Mouse (Mus musculus) left cerebral cortex, adult 8-10 months (tissue): Measurements from ENCODE around the gene Eif3d. TPM values are rescaled to one million over a fixed set of nuclear protein-coding genes. Genes with fewer than 3 reads are reported as not detected.

Source experiments
- DNase-seq, 2 experiments: peaks; one replicate each; pipeline ENCODE4 v3.0.0; 2022; ENCODE audit warnings: low spot score in 2 of 2
- total RNA-seq, 4 experiments: library from RNA; stranded (reverse); gene quantifications; 2 replicates each; pipeline ENCODE4 v1.2.4; 2022

Gene Eif3d
- total RNA-seq, 4 experiments from 2014 or later, result 87.5 to 106 (median 98.6) TPM

DNA sequence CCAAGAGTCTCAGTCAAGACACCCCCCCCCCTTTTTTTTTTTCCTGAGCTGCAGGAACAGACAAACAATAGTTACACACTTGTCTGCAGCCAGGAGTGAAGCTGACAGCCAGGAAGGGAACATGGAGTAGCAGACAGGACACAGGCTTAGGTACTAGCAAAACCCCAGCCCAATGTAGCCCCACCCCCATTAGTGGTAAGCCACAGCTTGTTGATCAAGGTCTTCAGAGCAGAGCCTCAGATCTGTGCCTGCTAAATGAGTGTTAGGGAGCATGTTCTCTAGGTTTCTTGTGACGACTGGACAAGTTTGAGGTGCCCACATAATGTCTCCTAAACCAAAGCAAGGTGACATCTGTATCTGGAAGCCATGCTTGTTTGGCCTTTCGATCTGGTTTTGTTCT is 16.3 kb downstream of the Eif3d start:
- no peak for DNase-seq

DNA sequence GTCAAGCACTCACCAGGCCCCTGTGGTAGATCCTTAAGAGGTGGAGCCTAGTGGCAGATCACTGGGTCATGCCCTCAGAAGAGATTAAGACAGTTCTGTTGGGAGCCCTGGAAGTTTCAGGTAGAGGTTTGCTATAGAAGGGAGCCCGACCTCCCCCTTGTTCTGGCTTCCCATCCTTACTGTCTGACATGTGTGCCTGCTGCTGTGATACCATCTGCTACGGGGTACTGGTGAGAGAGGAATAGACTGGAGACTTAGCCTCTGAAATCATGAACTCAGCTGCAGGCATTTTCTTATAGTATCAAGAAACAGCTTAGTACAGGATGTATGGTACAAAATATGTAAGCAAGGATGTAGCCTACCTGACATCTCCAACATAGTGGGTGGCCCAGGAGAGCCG is 17.7 kb downstream of the Eif3d start:
- DNase-seq, result no peak

DNA sequence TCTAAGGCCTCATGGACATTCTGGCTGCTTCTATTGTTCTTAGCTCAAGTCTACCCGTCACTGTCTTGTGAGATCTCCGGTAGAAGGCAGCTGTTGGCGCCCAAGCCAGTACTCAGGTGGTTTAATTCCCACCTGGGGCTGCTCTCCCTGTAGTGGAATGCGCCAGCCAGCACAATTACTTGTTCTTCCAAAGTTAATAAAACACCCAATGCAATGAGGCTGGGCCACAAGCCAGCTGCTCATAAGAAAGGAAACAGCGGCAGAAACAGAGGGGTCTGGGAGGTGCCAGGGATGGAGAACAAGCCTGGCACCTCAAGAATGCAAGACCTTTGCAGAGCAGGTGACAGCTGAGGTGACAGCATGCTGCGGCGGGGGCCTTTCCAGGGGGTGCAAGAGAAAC is 21.6 kb downstream of the Eif3d start:
- no peak for DNase-seq

DNA sequence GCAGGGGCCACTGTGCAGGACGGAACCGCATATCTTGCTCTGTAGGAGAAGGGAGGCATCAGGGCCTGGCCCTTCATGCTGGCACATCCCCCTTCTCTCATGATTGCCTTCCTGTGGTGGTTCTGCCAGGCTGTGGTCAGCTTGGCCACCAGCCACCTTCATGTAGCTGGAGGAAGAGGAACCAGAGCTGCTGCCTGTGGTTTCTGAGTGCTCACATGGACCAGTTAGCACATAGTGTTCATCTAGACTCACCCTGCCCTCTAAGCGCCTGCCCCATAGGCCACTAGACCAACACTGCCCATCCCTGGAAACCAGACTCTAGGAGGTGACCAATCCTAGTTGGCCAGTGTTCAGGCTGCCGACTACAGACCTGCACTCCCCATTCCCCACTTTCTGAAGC is 24.9 kb downstream of the Eif3d start:
- DNase-seq, result no peak

DNA sequence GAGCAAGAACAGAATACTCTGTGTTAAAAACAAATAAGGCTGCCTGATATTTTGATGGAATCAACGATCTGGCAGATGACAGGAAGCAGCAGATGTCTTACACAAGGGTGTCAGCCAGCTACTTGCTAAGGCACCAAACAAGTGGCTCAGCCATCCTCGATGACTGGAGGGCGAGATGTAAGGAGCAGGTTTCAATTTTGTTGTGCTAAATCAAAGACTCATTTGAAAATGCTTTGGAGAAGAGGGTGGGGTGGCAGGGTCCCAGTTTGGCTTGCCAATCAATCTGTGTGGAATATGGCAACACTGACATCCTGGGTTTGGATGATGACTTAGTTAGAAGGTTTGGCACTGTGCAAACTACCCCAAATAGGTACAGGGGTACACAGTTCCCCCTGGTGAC is 29.1 kb downstream of the Eif3d start:
- DNase-seq, result no peak

DNA sequence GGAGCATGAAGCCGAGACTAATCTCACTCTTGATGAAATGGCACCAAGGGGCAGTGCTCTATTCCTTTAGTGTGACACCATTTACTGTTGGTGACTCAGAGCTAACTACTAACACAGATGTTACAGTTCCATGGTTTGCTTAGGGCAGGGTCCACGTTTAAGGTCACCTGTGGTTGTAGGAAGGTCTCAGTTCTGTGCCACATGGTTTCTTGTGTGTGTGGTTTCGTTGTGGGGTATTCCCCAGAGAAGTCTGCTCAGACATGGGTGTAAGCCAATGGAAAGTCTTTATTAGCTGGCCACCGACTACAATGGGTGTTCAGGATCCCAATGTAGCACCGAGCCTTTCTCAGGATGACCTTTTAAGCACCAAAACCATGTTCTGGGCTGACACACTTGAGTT is 32.1 kb downstream of the Eif3d start:
- no peak for DNase-seq

DNA sequence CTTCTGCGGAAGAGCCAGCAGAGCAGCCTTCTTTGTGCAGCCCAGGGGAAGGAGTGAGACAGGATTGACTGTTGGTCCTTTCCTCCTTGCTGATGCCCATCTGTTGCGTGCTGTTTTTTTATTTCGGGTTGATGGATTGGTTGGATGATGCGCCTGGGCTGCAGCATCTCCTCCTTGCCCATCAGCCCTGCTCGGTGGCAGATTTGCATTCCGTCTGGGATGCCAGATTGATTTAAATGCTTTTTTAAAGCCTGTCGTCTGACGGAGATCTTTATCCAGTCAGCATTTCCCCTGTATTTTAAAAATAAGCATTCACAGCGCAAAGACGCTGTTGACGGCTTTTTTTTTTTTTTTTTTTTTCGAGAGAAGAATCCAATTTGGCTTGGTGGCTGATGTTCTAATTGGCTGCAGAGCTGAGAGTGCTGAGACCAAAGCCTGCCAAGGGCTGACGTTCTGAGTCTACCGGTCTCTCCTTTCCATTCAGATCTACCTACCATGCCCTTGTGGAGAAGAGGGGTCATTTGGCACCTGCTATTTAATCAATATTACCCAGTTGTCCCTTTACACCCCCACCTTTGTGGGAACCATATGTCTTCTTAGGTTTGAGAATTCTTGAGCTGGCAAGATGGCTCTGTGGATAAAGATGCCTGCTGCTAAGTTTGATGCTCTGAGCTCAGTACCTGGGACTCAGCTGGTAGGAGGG is 34.8 kb downstream of the Eif3d start:
- DNase-seq, result no peak

DNA sequence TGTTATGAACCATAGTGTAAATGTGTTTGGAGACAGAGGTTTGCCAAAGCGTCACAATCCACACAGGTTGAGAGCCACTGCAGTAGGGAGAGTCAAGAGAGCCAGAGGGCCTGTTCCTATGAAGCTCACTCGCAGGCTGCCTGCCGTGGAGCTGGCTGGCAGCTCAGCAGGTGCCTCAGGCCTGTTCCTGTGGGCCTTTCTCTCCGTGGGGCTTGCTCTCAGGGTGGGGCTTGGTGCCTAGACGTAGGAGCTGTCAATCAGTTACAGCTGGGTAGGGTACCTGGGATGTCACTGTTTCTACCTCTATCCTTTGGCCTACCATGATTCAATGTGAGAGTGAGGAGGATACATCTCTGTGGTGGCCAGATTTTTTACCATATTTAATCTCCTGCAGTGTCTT is 35.6 kb downstream of the Eif3d start:
- no peak for DNase-seq

DNA sequence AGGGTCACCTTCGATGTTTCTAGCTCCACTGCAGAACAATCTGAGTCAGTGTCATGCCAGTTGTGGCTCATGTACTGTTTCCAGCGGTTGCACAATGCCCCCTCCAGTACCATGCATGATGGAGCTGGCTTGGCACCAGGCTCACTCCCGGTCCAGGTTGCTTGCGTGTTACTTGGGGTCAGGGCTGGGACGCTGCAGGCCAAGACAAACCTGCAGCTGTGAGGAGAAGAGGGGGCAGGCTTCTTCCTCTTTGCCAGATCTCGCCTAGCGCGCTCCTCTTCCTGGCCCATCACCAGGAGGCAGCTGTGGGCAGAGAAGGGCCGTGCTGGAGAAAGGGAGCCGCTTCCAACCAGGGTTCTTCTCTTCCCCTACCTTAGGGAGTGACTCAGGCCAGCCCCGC is 36.3 kb downstream of the Eif3d start:
- no peak for DNase-seq

DNA sequence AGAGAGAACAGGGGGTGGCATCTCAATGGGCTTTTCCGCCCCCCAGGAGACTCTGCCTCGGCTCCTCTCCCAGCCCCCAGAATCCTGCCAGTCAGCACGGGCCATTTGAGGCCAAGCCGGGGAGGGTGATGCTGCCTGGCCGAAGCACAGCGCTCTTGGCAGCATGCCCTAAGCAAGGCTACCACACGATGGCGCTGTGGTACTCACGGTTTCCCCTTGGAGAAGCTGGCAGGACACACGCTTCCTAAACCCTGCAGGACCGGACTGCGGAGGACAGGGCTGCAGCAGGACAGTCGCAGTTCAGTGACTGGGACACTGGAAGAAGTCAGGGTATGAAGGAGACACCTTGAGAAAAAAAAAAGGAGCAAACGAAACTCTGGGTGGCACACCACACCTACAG is 36.8 kb downstream of the Eif3d start:
- peak; percentile 93 to 100 for DNase-seq

DNA sequence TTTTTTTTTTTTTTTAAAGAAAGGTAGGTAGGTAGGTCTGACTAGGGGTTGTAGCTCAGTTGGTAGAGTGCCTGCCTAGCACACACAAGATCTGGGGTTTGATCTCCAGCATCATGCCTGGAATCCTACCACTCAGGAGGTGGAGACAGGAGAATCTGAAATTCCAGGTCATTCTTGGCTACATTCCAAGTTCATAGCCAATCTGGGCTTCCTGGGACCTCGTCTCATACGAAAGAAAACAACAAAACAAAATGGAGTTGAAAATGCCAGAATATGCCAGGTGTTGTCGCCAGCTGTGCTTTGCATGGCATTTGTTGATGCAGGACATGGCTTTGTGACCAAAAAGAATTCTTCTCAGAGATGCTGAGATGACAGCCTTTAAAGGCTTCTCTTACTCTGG is 37.4 kb downstream of the Eif3d start:
- DNase-seq, result no peak

DNA sequence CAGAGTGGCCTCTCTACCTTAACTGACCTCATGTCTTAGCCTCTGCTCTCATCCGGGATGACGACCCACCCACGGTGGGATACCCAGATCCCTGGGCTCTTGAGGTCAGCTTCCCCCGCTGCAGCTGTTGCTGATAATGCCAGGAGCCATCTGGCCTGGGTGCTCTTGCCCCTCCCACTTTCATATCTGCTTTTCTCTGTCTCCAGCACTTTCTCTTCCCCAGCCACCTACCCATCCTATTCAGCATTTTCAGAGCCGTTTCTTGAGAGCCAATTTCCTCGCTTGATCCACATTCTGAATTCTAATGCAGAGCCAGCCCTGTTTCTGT is 39.0 kb downstream of the Eif3d start:
- DNase-seq, result no peak

DNA sequence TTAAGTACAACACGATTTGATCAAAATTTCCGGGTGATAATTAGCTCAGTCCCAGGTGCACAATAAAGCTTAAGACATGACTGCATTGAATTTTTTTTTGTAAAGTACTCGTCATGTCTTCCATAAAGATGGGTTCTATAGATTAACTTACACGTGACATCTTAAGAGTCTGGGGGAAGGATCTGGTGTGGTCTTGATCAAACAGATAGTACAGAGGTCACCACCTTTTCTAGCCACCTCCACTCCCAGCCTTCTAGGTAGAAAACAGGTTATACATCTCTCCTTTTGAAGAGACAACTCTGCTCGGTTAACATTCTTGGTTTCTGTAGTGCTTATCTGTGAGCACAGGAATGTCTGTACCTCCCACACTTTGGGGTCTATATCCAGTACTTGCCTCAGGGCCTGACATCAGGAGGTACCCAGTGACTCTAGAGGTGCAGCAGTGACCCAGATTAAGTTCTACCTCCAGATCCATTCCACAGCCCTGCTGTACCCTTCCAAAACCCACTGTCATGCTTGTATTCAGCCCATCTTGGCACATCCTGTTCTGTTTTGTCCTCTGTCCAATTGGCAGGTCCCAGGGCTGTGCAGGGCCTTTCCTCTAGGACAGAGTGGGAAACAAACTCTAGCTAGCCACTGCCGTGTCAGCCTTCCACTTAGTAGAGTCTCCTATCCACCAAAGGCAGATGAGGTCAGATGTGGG is 39.5 kb downstream of the Eif3d start:
- no peak for DNase-seq

DNA sequence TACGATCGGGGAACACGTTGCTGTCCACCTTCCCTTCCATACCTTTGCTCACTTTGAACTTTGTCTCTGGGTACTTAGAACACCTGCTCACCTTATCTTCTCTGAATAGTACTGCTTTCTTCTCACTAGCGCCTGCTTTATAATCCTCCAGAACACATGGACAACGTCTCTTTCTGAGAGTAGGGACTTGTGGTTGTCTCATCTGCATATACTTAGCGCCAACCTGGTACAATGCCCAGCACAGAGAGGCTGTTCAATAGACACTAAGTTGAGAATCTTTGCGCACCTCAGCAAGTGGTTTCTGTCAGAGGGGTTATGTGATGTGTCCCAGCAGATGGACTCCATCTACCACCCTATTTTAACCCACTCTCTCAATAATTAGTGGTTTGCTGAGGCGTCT is 40.8 kb downstream of the Eif3d start:
- no peak for DNase-seq

DNA sequence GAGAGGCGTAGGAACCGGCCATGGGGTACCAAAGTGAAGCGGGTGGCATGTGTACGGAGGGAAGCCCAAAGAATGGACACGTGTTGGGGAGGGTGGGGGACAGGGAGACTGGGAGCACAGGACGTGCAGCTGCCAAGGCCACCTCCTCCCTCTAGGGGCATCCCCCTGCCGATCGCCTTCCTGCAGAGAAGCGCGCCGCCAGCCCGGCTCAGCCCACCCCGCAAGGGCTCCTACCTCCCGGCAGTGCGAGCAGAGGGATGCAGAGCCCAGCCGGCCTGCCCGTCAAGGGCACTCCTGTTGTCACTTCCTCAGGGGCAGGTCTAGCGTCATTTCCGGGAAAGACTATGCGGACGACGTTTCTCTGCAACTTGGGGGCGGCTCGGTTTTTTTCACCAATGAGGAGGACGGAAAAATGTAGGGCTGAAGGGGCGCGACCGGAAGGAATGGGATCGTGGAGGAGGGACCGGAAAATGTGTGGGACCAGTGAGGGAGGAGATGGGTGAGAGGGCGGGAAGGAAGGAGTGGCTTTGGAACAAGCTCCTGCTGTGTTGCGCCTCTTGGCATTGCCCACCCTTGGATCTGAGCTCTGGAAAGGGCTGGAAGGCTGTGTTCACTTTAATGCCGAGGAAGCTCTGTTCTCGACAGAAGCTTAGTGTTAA is 41.8 kb downstream of the Eif3d start, which contains the start of gene Txn2:
Gene Txn2 (minus strand): TSS at position 334 of the 659 bp plus-strand sequence.
- peak; percentile 90 to 98 for DNase-seq

DNA sequence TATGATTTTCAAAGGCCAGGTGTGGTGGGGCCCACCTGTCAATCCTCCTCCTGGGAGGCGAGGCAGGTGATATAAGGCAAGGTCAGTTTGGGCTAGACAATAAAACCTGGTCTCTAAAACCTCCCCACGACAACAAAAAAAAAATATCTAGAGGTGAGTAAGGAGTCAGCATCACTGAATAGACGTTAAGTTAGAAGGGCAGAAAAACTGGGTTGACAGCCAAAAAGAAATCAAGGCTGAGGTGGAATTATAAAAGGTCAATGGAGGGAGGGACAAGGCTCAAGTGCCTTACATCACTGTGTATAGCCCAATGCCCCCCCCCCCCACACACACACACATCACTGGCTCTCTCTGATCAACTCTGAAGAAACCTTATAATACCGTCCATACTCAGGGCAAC is 42.5 kb downstream of the Eif3d start:
- DNase-seq, result no peak

DNA sequence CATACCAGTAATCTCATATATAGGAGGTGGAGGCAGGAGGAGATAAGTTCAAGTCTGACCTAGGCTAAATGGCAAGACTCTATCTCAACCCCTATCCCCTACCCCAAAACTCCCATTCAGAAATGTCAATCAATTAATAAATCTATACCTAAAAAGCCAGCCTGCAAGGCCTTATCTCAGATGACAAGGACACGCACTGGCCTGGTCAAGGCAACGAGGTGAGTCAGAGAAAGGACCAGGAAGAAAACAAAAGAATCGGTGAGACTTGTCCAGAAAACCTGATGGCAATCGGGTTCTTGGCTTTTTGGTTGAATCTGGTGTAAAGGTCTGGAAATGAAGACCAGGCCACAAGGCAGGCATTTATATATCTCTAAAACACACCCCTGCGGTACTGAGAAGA is 43.7 kb downstream of the Eif3d start:
- no peak for DNase-seq

DNA sequence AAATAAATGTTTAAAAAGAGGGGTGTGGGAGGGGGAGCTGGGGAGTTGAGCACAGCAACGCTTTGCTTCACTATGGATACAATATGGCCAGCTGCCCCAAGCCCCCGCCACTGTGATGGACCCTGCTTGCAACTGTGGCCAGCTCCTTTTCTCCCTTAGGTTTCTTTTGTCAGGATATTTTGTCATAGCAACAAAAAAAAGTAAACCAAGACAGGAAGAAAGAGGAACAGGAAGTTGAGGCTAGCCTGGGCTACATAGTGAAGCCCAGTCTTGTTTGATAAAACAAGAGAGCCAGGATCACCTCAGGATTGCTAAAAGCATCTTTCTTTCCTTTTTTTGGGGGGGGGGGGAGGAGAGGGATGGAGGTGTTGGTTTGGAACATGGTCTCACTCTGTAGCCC is 45.4 kb downstream of the Eif3d start:
- no peak for DNase-seq

DNA sequence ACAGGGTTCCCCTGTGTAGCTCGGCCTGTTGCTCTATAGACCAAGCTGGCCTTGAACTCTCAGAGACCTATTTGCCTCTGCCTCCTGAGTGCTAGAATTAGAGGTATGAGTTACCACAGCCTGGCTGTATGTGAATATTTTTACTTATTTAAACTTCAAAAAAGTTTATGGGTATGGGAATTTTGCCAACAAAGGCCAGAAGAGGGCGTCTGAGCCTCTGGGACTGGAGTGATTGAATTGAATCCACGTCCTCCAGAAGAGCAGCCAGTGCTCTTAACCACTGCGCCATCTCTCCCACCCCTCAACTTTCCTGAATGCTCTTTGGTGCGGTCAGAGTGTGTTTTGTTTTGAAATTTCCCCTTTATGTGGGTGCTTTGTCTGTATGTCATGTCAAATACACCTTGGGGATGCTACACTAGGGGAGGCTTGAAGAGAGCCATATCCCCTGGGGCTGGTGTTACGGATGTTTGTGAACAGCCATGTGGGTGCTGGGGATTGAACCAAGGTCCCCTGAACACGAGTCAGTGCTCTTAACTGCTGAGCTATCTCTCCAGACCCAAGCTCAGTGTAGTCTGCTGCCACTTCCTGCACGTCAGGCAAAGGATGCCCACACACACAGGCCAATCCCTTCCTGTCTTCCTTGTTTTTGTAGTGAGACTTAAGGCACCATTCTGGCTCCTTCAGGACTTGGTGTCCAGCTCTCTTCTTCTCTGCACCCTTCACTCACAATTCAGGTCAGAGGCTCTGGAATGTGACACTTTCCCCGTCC is 47.2 kb downstream of the Eif3d start:
- DNase-seq, result no peak

DNA sequence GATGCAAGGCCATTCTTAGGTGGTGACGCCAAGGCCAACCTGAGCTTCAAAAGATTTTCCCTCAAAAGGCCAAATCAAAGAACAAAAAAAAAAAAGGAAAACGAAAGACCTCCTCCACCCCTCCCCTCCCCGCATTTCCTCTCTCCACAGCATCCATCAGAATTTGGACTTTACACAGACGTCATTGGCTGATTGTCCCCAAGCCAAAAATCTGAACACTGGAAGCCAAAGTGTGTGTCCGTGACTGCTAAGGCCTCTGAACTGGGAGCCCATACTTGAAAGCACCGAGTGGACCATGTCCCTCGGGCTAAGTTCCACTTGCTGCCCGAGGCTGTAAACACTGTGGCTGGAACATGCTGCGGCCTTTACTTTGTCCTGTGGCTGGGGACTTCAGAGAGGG is 47.9 kb downstream of the Eif3d start:
- no peak for DNase-seq

DNA sequence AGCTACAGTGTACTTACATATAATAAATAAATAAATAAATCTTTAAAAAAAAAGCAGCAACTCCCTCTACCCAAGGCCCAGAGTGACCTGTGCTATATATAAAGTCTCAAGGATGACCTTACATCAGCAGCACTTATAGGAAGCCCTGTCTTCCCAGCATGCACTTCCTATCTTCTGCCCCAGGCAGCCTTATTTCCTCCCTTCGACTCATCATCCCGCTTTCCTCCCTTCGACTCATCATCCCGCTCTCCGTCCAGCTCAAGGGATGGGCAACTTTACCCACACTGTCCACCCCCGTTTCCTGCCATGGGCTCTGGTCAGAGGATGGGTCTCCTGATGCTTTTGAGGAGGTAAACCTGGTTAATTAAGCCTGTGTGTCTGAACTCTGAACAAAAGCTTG is 49.0 kb downstream of the Eif3d start:
- DNase-seq, result no peak
